Mouse (Mus musculus) hindbrain, postnatal 0 days (tissue): ENCODE results near the gene Hsd17b13. TPM values are rescaled to one million over a fixed set of nuclear protein-coding genes. Genes with fewer than 3 reads are reported as not detected.
"Not testable (repeated sequence)": the region's sequence is repeated elsewhere in the genome, so short reads cannot be mapped to it uniquely, and the experiment has no call there.

Experiments used
- ATAC-seq: fragments of 200-750 bp; cut with Nextera tagmentation; 2 replicates; pipeline ENCODE4 v1.8.0; 2017; ENCODE audit warnings: mild to moderate bottlenecking, moderate TSS enrichment, moderate library complexity
- DNase-seq: peaks from one replicate; pipeline ENCODE4 v3.0.0-alpha.2; 2015; ENCODE audit warnings: low spot score
- H3K27ac ChIP-seq: fragments of 300-500 bp; sonication (generic); 2 replicates; pipeline ENCODE4 v1.5.1; 2014; ENCODE audit warnings: mild to moderate bottlenecking
- H3K27me3 ChIP-seq: fragments of 300-500 bp; sonication (generic); 2 replicates; pipeline ENCODE4 v1.6.1; 2014; ENCODE audit warnings: low read length, mixed read lengths; ENCODE audit not compliant: insufficient read depth
- H3K36me3 ChIP-seq: fragments of 300-500 bp; sonication (generic); 2 replicates; pipeline ENCODE4 v1.6.1; 2014; ENCODE audit warnings: low read length, mixed read lengths; ENCODE audit not compliant: insufficient read depth
- H3K4me1 ChIP-seq: fragments of 300-500 bp; sonication (generic); 2 replicates; pipeline ENCODE4 v1.6.1; 2014; ENCODE audit warnings: antibody characterized with exemption, low read length, mixed read lengths; ENCODE audit not compliant: insufficient read depth
- H3K4me2 ChIP-seq: fragments of 300-500 bp; sonication (generic); 2 replicates; pipeline ENCODE4 v1.6.1; 2014; ENCODE audit warnings: low read depth, mild to moderate bottlenecking, low read length, moderate library complexity, mixed read lengths
- H3K4me3 ChIP-seq: fragments of 300-500 bp; sonication (generic); 2 replicates; pipeline ENCODE4 v1.5.1; 2014; ENCODE audit warnings: low read length
- H3K9ac ChIP-seq: fragments of 300-500 bp; sonication (generic); replicated peaks from 2 replicates; pipeline ENCODE4 v1.6.1; 2014; ENCODE audit warnings: mild to moderate bottlenecking, low read length, moderate library complexity, mixed read lengths
- H3K9me3 ChIP-seq: fragments of 300-500 bp; sonication (generic); 2 replicates; pipeline ENCODE4 v1.6.1; 2016; ENCODE audit warnings: low read length, mixed read lengths
- CTCF ChIP-seq: IDR thresholded peaks from 2 replicates; pipeline ENCODE4 v1.5.1; 2016; ENCODE audit warnings: antibody characterized with exemption, control low read depth, low read depth
- WGBS: fragments of 180-500 bp; shearing (Covaris S2); extraction: QIAGEN DNeasy Blood & Tissue Kit; methylation state at CpG from one replicate; pipeline ENCODE4 v1.1.7; 2014; 5-methylcytosine and 5-hydroxymethylcytosine counted together
- polyA plus RNA-seq: library from polyadenylated mRNA; unstranded; fragments of >200 nt; fragmentation: Nextera tagmentation; extraction: Ambion mirVana; gene quantifications from 2 replicates; pipeline ENCODE4 v1.2.1, GENCODE M21; 2015
- total RNA-seq: library from RNA; depleted of rRNA; stranded (reverse); fragments of >200 nt; gene quantifications from 2 replicates; pipeline ENCODE4 v1.2.3, GENCODE M21; 2014

Gene Hsd17b13
- total and polyA plus RNA-seq, 2 experiments from 2014 or later: not detected

DNA sequence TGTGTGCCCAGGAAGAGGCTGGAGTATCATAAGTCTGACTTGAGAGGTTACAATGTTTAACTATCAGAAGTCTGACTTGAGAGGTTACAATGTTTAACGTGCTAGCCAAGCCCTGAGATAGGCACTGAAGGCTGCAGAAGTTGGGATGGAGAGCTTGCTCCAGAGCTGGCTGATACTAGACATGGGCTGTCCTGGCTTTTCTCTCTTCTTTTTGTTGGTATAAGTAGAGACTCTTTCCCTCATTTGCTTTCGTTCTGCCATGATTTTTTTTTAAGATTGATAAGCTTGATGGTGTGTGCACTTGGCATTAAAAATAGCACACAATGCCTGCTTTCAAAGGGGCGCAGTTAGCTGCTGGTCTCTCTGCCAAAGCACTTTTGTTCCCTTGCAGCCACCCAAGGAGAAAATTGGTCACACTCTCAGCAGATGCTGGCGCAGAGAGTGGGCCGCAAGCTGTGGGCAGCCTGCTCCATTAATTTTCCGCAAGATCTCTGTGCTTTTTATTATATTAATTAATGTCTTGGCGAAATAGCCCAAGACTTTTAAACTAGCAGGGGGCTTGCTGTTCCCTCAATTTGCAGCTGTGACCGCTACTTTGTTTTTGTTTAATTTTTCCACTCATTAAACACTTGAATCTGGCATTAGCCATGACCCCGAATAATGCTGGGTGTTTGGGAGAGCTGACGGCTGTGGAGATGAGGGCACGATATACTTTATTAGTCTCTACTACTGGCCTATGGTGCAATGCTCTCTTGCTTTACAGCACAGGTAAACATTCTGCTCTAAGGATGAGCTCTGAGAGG, 38.5 kb downstream of the Hsd17b13 start:
- Histone ChIP-seq H3K9me3 (no peaks in the 10 kb centered on the region), H3K4me1 (peaks cover 4% of the 10 kb centered on the region; the same call in 1 of the 2 replicates), H3K9ac (no peak overlapping the region), H3K27me3 (peaks cover 8% of the 10 kb centered on the region; the same call in 1 of the 2 replicates), H3K4me3 (no peak overlapping the region), H3K36me3 (no peaks in the 10 kb centered on the region), H3K4me2 (peak overlapping the region; percentile 22), H3K27ac (no peak overlapping the region)
- ATAC-seq (peak; percentile 93), DNase-seq (peak; percentile 84)
- 14% methylated on average over 11 of the region's 11 CpGs for WGBS
- TF ChIP-seq CTCF: no peak

DNA sequence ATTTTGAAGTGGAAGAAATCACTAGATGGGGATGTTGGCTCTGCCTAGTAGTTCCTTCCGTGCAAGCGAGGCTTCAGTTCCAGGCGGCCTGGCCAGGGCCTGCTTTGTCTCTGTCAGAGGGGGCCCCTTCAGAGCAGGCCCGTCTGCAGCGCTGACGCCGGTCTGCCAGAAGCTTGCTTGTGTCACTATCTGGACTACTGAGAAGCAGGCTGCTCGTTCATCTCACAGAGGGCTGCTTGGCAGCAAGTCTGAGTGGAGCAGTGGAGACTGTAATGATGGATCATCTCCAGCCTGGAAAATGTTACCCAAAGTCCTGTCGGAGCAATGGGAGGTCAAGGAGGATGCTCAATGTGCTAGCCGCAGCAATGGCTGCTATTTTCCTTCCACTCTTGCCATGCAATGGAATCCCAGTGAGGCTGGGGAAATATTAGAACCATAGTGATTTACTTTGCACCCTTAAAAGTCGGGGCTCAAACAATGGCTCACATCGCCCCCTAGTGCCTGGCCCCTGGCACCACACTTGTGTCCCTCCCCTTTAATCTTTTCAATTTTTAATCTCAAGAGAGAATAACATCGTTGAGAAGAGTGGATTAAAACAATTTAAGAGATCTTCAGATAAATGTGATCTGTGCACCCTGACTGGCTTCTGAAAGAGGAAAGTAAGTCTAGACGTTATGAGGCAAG, 40.2 kb downstream of the Hsd17b13 start:
- Histone ChIP-seq H3K4me1 (peaks cover 4% of the 10 kb centered on the region; the same call in 1 of the 2 replicates), H3K27me3 (peaks cover 7% of the 10 kb centered on the region; the same call in 1 of the 2 replicates), H3K4me3 (no peak overlapping the region), H3K27ac (peak overlapping the region; percentile 45; the same call in 1 of the 2 replicates), H3K36me3 (no peaks in the 10 kb centered on the region), H3K9me3 (no peaks in the 10 kb centered on the region), H3K9ac (no peak overlapping the region), H3K4me2 (no peak overlapping the region)
- peak; percentile 60 for TF ChIP-seq CTCF
- 23% methylated on average over 14 of the region's 14 CpGs for WGBS
- DNase-seq (peak; percentile 76), ATAC-seq (peak; percentile 79)

DNA sequence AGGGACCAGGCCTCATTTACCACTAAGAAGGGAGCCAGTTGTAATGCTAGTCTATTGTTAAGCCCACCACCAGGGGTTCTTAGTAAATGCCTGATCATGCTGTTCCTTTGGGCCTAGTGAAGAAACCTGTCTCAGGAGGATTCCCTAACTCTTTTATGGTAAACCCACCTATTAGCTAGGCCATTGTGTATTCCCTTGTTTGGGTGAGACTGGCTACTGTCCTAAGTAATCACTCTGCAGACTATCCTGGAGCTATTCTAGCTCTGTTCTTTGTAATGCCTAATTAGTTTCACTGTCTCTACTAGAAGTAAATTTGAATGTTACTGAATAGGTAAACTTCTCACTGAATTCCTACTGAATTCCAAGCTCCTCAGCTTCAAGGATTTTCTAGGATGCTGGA, 45.3 kb downstream of the Hsd17b13 start:
- ATAC-seq, DNase-seq: not testable (repeated sequence)

DNA sequence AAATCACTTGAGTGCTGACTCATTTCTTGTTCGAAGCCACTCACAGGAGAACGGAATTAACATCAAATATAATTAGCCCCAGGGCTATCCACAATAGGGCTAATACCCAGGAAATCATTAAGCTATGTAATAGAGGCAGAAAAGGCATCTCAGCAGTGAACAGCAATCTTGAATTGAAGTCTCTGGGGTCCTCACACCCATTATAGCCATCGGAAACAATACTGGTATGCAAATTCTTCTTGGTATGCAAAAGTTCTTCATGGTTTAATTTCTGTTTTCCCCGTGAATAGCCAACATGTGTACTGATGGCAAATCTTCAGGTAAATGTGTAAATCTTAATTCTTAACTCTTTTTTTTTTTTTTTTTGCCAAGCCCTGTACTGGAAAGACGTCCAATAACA, 46.7 kb downstream of the Hsd17b13 start:
- H3K27ac ChIP-seq: no peak overlapping the region
- no peak for ATAC-seq

More for the DNA sequence above, 45.3 kb downstream of the Hsd17b13 start:
- H3K27me3 ChIP-seq, H3K36me3 ChIP-seq, H3K27ac ChIP-seq, H3K4me3 ChIP-seq, H3K9me3 ChIP-seq, H3K4me1 ChIP-seq, H3K4me2 ChIP-seq, H3K9ac ChIP-seq: not testable (repeated sequence)

DNA sequence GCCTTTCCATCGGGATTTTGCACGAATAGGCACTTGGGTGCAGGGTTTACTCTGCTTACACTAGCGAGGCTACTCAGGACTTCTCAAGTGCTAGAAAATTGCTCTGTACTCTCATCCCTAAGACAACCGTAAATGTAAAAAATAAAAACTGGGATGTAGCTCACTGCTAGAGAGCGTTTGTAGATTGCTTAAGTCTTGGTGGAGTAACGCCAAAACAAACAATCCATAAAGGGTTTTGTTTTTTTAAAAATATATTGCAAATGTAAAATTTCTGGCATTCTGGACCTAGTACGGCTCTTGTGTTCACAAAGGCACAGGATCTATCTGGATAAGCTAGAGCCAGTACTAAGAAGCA, 49.0 kb downstream of the Hsd17b13 start:
- DNase-seq (no peak), ATAC-seq (no peak)
- no peak overlapping the region for H3K9ac ChIP-seq

More for the DNA sequence above, 46.7 kb downstream of the Hsd17b13 start:
- no peak overlapping the region for H3K9ac ChIP-seq
- no peak for TF ChIP-seq CTCF
- no peaks in the 10 kb centered on the region for H3K36me3 ChIP-seq
- no peaks in the 10 kb centered on the region; the same call in 1 of the 2 replicates for H3K27me3 ChIP-seq
- no peak overlapping the region for H3K4me2 ChIP-seq
- no peak overlapping the region for H3K4me3 ChIP-seq
- no peaks in the 10 kb centered on the region for H3K9me3 ChIP-seq
- H3K4me1 ChIP-seq: no peaks in the 10 kb centered on the region
- WGBS: 49% methylated on average over 5 of the region's 5 CpGs
- no peak for DNase-seq

DNA sequence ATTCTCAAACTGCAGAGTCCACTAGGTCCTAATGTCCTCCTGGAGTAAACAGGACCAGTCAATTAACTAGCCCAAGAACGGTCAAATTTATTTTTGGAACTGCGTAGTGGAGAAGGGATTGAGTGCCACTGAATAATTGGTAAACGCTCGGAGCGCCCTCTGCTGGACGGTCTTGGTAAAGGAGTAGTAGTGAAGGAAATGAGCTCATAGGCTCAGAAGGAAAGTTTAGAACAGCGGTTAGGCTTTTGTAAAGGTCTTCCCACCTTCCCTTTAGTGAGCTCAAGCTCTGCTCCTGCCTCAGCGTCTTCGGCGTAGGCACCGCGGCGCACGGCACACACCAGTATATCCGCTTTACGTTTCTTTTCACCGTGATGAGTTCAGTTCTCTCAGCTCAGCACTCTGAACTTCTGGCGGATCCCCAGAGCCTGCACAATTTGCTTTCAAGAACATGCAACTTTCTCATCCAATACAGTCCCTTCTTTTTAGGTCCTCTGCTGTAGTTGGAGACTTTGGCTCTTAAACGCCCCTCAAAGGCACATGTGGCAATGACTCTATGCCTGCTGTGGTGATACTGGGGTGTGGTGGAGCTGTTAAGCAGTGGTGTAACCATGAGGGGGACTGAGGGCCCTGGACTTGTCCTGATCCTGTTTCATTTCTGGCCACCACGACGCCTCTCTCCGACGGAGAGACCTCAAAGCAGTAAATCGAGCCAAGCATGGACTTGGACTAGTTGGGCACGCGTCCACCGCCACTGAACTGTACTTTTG, 49.6 kb downstream of the Hsd17b13 start:
- Histone ChIP-seq H3K4me2 (peak overlapping the region; percentile 45), H3K27me3 (no peaks in the 10 kb centered on the region), H3K27ac (no peak overlapping the region), H3K9me3 (no peaks in the 10 kb centered on the region), H3K36me3 (no peaks in the 10 kb centered on the region), H3K9ac (no peak overlapping the region), H3K4me1 (no peaks in the 10 kb centered on the region), H3K4me3 (peak overlapping the region; percentile 10; the same call in 1 of the 2 replicates)
- ATAC-seq (peak; percentile 69), DNase-seq (peak; percentile 94)
- WGBS: 25% methylated on average over 27 of the region's 27 CpGs
- peak; percentile 93 for TF ChIP-seq CTCF

More for the DNA sequence above, 49.0 kb downstream of the Hsd17b13 start:
- Histone ChIP-seq H3K4me1 (no peaks in the 10 kb centered on the region), H3K9me3 (no peaks in the 10 kb centered on the region), H3K4me2 (no peak overlapping the region), H3K36me3 (no peaks in the 10 kb centered on the region), H3K4me3 (no peak overlapping the region), H3K27ac (no peak overlapping the region), H3K27me3 (no peaks in the 10 kb centered on the region)
- 85% methylated on average over 7 of the region's 7 CpGs for whole genome bisulfite sequencing
- no peak for TF ChIP-seq CTCF
